Mouse (Mus musculus): ENCODE data around the gene Klf8.

- TF ChIP-seq ZNF384 (IDR thresholded peaks at IDR 0.05; ENCODE audit: low read depth, low read length) (no peak), CHD2 (IDR thresholded peaks at IDR 0.05; ENCODE audit: low read depth, low read length) (no peak)
These were observed 18.2 kb downstream of the Klf8 start for GRCm38 (mm10) chrX:153255504-153255903.
